Mouse (Mus musculus) midbrain, embryonic 11.5 days (tissue): ENCODE measurements around the gene Chchd6. TPM values are rescaled to one million over a fixed set of nuclear protein-coding genes. Genes with fewer than 3 reads are reported as not detected.

Experiments used
- ATAC-seq: fragments of 200-750 bp; cut with Nextera tagmentation; 2 replicates; pipeline ENCODE4 v1.8.0; 2017; ENCODE audit warnings: moderate TSS enrichment, moderate library complexity; ENCODE audit not compliant: low FRiP score
- DNase-seq: peaks from one replicate; pipeline ENCODE4 v3.0.0; 2015; ENCODE audit warnings: low spot score; ENCODE audit errors: missing footprints
- H3K27ac ChIP-seq: fragments of 300-500 bp; sonication (generic); 2 replicates; pipeline ENCODE4 v1.5.1; 2014; ENCODE audit warnings: low read depth, low read length
- H3K27me3 ChIP-seq: fragments of 300-500 bp; sonication (generic); 2 replicates; pipeline ENCODE4 v1.6.1; 2014; ENCODE audit warnings: mild to moderate bottlenecking, low read length, moderate library complexity, mixed read lengths; ENCODE audit not compliant: control insufficient read depth, insufficient read depth
- H3K36me3 ChIP-seq: fragments of 300-500 bp; sonication (generic); 2 replicates; pipeline ENCODE4 v1.6.1; 2014; ENCODE audit warnings: mild to moderate bottlenecking, low read length, moderate library complexity, mixed read lengths; ENCODE audit not compliant: control insufficient read depth, insufficient read depth
- H3K4me1 ChIP-seq: fragments of 300-500 bp; sonication (generic); 2 replicates; pipeline ENCODE4 v1.6.1; 2014; ENCODE audit warnings: low read length; ENCODE audit not compliant: control insufficient read depth, insufficient read depth
- H3K4me2 ChIP-seq: fragments of 300-500 bp; sonication (generic); 2 replicates; pipeline ENCODE4 v1.6.1; 2014; ENCODE audit warnings: mild to moderate bottlenecking, moderate library complexity
- H3K4me3 ChIP-seq: fragments of 300-500 bp; sonication (generic); 2 replicates; pipeline ENCODE4 v1.5.1; 2014; ENCODE audit warnings: low read depth, low read length
- H3K9ac ChIP-seq: fragments of 300-500 bp; sonication (generic); 2 replicates; pipeline ENCODE4 v1.6.1; 2014; ENCODE audit warnings: low read length
- H3K9me3 ChIP-seq: fragments of 300-500 bp; sonication (generic); 2 replicates; pipeline ENCODE4 v1.6.1; 2016; ENCODE audit warnings: low read length; ENCODE audit not compliant: control insufficient read depth
- WGBS: fragments of 180-500 bp; shearing (Covaris S2); extraction: QIAGEN DNeasy Blood & Tissue Kit; methylation state at CpG from one replicate; pipeline ENCODE4 v1.1.7; 2014; 5-methylcytosine and 5-hydroxymethylcytosine counted together
- polyA plus RNA-seq: library from polyadenylated mRNA; unstranded; fragments of >200 nt; fragmentation: Nextera tagmentation; extraction: Ambion mirVana; gene quantifications from 2 replicates; pipeline ENCODE4 v1.2.1, GENCODE M21; 2014

Gene Chchd6
- polyA plus RNA-seq, 1 experiment from 2014 or later = 103 TPM

- ATAC-seq (no peak), DNase-seq (no peak)
- H3K4me3 ChIP-seq = no peak overlapping the region
- H3K36me3 ChIP-seq = peaks cover 21% of the 10 kb centered on the region
- no peaks in the 10 kb centered on the region for H3K9me3 ChIP-seq
- WGBS = 88% methylated on average over 2 of the region's 2 CpGs
- H3K27ac ChIP-seq = no peak overlapping the region
- no peak overlapping the region for H3K4me2 ChIP-seq
- H3K27me3 ChIP-seq = no peaks in the 10 kb centered on the region
- H3K9ac ChIP-seq = no peak overlapping the region
- H3K4me1 ChIP-seq = peaks cover 26% of the 10 kb centered on the region
Measured at GRCm38 (mm10) chr6:89350520-89350919, 244.9 kb downstream of the Chchd6 start.

GRCm38 (mm10) chr6:89350037-89350515 lies 245.4 kb downstream of the Chchd6 start:
- Histone ChIP-seq H3K4me2 (no peak overlapping the region), H3K9me3 (no peaks in the 10 kb centered on the region), H3K4me3 (no peak overlapping the region), H3K36me3 (peaks cover 21% of the 10 kb centered on the region), H3K9ac (no peak overlapping the region), H3K27ac (no peak overlapping the region), H3K27me3 (no peaks in the 10 kb centered on the region), H3K4me1 (peaks cover 30% of the 10 kb centered on the region)
- ATAC-seq (no peak), DNase-seq (no peak)
- 85% methylated on average over 1 of the region's 1 CpGs for WGBS

- H3K4me2 ChIP-seq = no peak overlapping the region
- no peaks in the 10 kb centered on the region for H3K9me3 ChIP-seq
- no peak for DNase-seq
- peaks cover 11% of the 10 kb centered on the region; the same call in 1 of the 2 replicates for H3K36me3 ChIP-seq
- 87% methylated on average over 9 of the region's 9 CpGs for WGBS
- no peaks in the 10 kb centered on the region for H3K27me3 ChIP-seq
- no peak overlapping the region for H3K27ac ChIP-seq
- H3K4me1 ChIP-seq = peaks cover 29% of the 10 kb centered on the region
- no peak overlapping the region for H3K9ac ChIP-seq
- no peak overlapping the region for H3K4me3 ChIP-seq
- no peak for ATAC-seq
Measured at GRCm38 (mm10) chr6:89348363-89348762, 247.1 kb downstream of the Chchd6 start.

GRCm38 (mm10) chr6:89347792-89348191 lies 247.7 kb downstream of the Chchd6 start:
- no peak for DNase-seq
- Histone ChIP-seq H3K4me3 (no peak overlapping the region), H3K36me3 (peaks cover 11% of the 10 kb centered on the region), H3K27me3 (no peaks in the 10 kb centered on the region), H3K9me3 (no peaks in the 10 kb centered on the region), H3K9ac (no peak overlapping the region), H3K4me2 (no peak overlapping the region), H3K4me1 (peaks cover 29% of the 10 kb centered on the region), H3K27ac (no peak overlapping the region)
- no peak for ATAC-seq
- WGBS = 80% methylated on average over 1 of the region's 1 CpGs

DNA sequence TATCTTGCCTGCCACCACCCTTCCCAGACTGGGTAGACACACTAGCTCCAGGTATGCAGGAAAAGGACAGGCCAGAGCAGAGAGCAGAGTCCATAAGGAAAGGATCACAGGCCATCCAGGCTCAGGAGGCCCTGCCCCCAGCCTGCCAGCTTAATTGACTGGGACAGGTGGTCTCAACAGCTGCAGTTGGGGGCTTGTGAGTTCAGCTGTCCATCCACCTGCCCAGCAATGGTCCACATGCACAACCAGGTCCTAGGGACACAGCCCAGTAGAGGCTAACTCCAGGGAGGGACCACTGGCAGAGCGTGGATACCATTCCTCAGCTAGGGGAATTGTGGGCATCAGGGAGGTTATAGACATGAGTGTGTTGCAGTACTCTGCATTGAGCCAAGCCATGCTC lies 249.6 kb downstream of the Chchd6 start:
- Histone ChIP-seq H3K4me3 (no peak overlapping the region), H3K36me3 (peaks cover 19% of the 10 kb centered on the region), H3K4me1 (peaks cover 12% of the 10 kb centered on the region), H3K4me2 (no peak overlapping the region), H3K27ac (no peak overlapping the region), H3K9ac (no peak overlapping the region), H3K9me3 (no peaks in the 10 kb centered on the region), H3K27me3 (no peaks in the 10 kb centered on the region)
- 86% methylated on average over 1 of the region's 1 CpGs for WGBS
- no peak for ATAC-seq
- no peak for DNase-seq

DNA sequence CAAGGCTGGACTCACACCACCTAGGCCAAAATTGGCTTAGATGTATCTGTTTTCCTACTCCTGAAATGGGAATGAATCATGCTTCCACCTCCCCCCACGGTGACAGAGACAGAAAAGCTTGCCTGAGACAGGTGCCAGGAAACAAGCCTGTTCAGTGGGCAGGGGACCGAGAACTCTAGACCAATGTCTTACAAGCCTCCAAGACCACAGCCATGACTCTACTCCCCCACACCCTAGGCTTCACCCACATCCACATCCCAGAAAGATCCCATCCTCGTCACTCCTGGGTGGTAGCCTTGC lies 250.0 kb downstream of the Chchd6 start:
- peaks cover 20% of the 10 kb centered on the region for H3K36me3 ChIP-seq
- no peak for DNase-seq
- H3K4me1 ChIP-seq = peaks cover 12% of the 10 kb centered on the region
- H3K9ac ChIP-seq = no peak overlapping the region
- no peak for ATAC-seq
- H3K4me2 ChIP-seq = no peak overlapping the region
- H3K9me3 ChIP-seq = no peaks in the 10 kb centered on the region
- no peak overlapping the region for H3K27ac ChIP-seq
- H3K4me3 ChIP-seq = no peak overlapping the region
- H3K27me3 ChIP-seq = no peaks in the 10 kb centered on the region
- 80% methylated on average over 3 of the region's 3 CpGs for WGBS

GRCm38 (mm10) chr6:89344613-89345485 lies 250.6 kb downstream of the Chchd6 start:
- Histone ChIP-seq H3K36me3 (peaks cover 23% of the 10 kb centered on the region), H3K27ac (no peak overlapping the region), H3K4me3 (no peak overlapping the region), H3K4me2 (no peak overlapping the region), H3K4me1 (peaks cover 12% of the 10 kb centered on the region), H3K9me3 (no peaks in the 10 kb centered on the region), H3K9ac (no peak overlapping the region), H3K27me3 (no peaks in the 10 kb centered on the region)
- DNase-seq (no peak), ATAC-seq (peak; percentile 52; the same call in 1 of the 2 replicates)
- WGBS = 38% methylated on average over 10 of the region's 10 CpGs

- Histone ChIP-seq H3K4me2 (no peak overlapping the region), H3K9me3 (no peaks in the 10 kb centered on the region), H3K36me3 (peaks cover 32% of the 10 kb centered on the region), H3K27me3 (no peaks in the 10 kb centered on the region), H3K4me3 (no peak overlapping the region), H3K4me1 (peaks cover 12% of the 10 kb centered on the region), H3K9ac (no peak overlapping the region), H3K27ac (no peak overlapping the region)
- WGBS = 92% methylated on average over 4 of the region's 4 CpGs
- DNase-seq (no peak), ATAC-seq (no peak)
Measured at GRCm38 (mm10) chr6:89341981-89342380, 253.5 kb downstream of the Chchd6 start.

DNA sequence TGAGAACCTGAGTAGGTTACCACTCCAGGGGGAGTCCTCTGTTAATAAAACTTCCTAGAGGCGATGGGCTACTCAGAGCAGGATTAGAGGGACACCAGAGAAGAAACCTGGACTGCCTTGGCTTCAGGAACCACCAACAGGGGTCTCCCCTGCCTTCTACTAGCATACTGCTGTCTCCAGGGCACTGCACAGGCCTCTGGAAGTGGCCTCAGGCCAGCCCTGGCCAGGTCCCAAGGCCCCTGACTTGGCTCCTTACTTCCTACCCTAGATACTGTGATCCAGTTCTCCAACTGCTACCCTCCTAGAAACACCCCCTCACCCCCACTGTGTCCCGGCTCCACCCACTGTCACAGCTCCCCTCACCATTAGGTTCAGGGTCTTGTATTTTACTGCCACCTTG lies 256.0 kb downstream of the Chchd6 start:
- WGBS = 80% methylated on average over 2 of the region's 2 CpGs
- ATAC-seq (no peak), DNase-seq (no peak)
- Histone ChIP-seq H3K36me3 (peaks cover 38% of the 10 kb centered on the region), H3K9me3 (no peaks in the 10 kb centered on the region), H3K4me3 (no peak overlapping the region), H3K9ac (no peak overlapping the region), H3K27me3 (no peaks in the 10 kb centered on the region), H3K27ac (no peak overlapping the region), H3K4me2 (no peak overlapping the region), H3K4me1 (peaks cover 6% of the 10 kb centered on the region)
